Mouse (Mus musculus) brain, embryonic 14.5 days (tissue): ENCODE results near the gene Tcte3. TPM values are rescaled to one million over a fixed set of nuclear protein-coding genes. Genes with fewer than 3 reads are reported as not detected.
"Not testable (repeated sequence)": the region's sequence is repeated elsewhere in the genome, so short reads cannot be mapped to it uniquely, and the experiment has no call there.

ENCODE experiments used
- DNase-seq: peaks from one replicate; pipeline ENCODE4 v3.0.0-alpha.2; 2011; ENCODE audit warnings: low read depth
- CTCF ChIP-seq: fragments of 200-500 bp; IDR thresholded peaks from 2 replicates; pipeline ENCODE4 v1.5.1; 2012; ENCODE audit warnings: inconsistent platforms, mild to moderate bottlenecking, moderate library complexity, borderline replicate concordance; ENCODE audit not compliant: insufficient read depth, insufficient read length; ENCODE audit errors: extremely low read depth
- POLR2A ChIP-seq: fragments of 200-500 bp; IDR thresholded peaks from 2 replicates; pipeline ENCODE4 v1.6.1; 2012; ENCODE audit warnings: mild to moderate bottlenecking, inconsistent platforms, borderline replicate concordance; ENCODE audit not compliant: poor library complexity, insufficient read depth, insufficient read length, severe bottlenecking; ENCODE audit errors: extremely low read depth
- polyA plus RNA-seq: library from polyadenylated mRNA; depleted of rRNA; stranded (reverse); fragments of >200 nt; gene quantifications from 2 replicates; pipeline ENCODE4 v1.2.3, GENCODE M21; 2012; rRNA removed

Gene Tcte3
- 0.31 TPM in 1 of 2 replicates, not detected in the other for polyA plus RNA-seq

- DNase-seq: not testable (repeated sequence)
Observed at GRCm38 (mm10) chr17:15041175-15041729, at the start of gene Tcte3, which contains the start of the genes Ermard and Gm3448. Gene Tcte3, minus strand, starts transcription at chr17:15041488. Gene Ermard, plus strand, starts transcription at chr17:15041208. Gene Gm3448, minus strand, starts transcription at chr17:15041537.

- TF ChIP-seq POLR2A (no peak), CTCF (no peak)
- peak; percentile 93 for DNase-seq
Observed at GRCm38 (mm10) chr17:15088591-15089001, 47.3 kb upstream of the Tcte3 start.

GRCm38 (mm10) chr17:15088166-15088565, 46.9 kb upstream of the Tcte3 start:
- DNase-seq: no peak
- TF ChIP-seq POLR2A (no peak), CTCF (no peak)

GRCm38 (mm10) chr17:15085006-15085405, 43.7 kb upstream of the Tcte3 start:
- TF ChIP-seq POLR2A (no peak), CTCF (no peak)
- DNase-seq: no peak

- DNase-seq: no peak
- TF ChIP-seq POLR2A: no peak
Observed at GRCm38 (mm10) chr17:15084226-15084848, 43.0 kb upstream of the Tcte3 start.

- no peak for TF ChIP-seq CTCF
- no peak for TF ChIP-seq POLR2A
- no peak for DNase-seq
Observed at GRCm38 (mm10) chr17:15077536-15077935, 36.2 kb upstream of the Tcte3 start.

- TF ChIP-seq CTCF (no peak), POLR2A (no peak)
- no peak for DNase-seq
Observed at GRCm38 (mm10) chr17:15075033-15075432, 33.7 kb upstream of the Tcte3 start.

- DNase-seq: no peak
- no peak for TF ChIP-seq CTCF
- TF ChIP-seq POLR2A: no peak
Observed at GRCm38 (mm10) chr17:15072211-15072610, 30.9 kb upstream of the Tcte3 start.

- DNase-seq: no peak
- no peak for TF ChIP-seq CTCF
- no peak for TF ChIP-seq POLR2A
Observed at GRCm38 (mm10) chr17:15069124-15069523, 27.8 kb upstream of the Tcte3 start.

GRCm38 (mm10) chr17:15068040-15068792, 26.9 kb upstream of the Tcte3 start:
- no peak for DNase-seq
- TF ChIP-seq CTCF (no peak), POLR2A (no peak)

- no peak for DNase-seq
- TF ChIP-seq POLR2A (no peak), CTCF (no peak)
Observed at GRCm38 (mm10) chr17:15066911-15067310, 25.6 kb upstream of the Tcte3 start.

- TF ChIP-seq POLR2A (no peak), CTCF (no peak)
- peak; percentile 81 for DNase-seq
Observed at GRCm38 (mm10) chr17:15066066-15066465, 24.8 kb upstream of the Tcte3 start.
